In genomic region chr16:34538679-34539185, GRCm38 (mm10) we compare ENCODE assay signal across 22 mouse cellular contexts. TPM values are rescaled to one million over a fixed set of nuclear protein-coding genes. Genes with fewer than 3 reads are reported as not detected.
DNase-seq lines count a peak whose midpoint lies in the region; ATAC-seq lines count a peak whose summit lies in the region.
"Had no signal": no experiment of that assay in that cellular context is flagged by ENCODE, and none has a peak within 500 bp of the region (broad histone marks: within the 10 kb centered on the region; RNA-seq: fewer than 3 reads in every experiment).

No protein-coding gene starts in this region.

- no peak for DNase-seq in embryonic facial prominence, embryonic 14.5 days (ENCODE audit: low spot score)
- no peak for DNase-seq in embryonic facial prominence, embryonic 10.5 days (ENCODE audit: low spot score)
- no peak for DNase-seq in hindbrain, embryonic 11.5 days (ENCODE audit: low spot score)
- DNase-seq in neural tube, embryonic 10.5 days (ENCODE audit: extremely low spot score, low spot score) = no peak
- no peak for DNase-seq in cerebellum, adult 9-11 months
- no peak for DNase-seq in ovary, postnatal 36 days (ENCODE audit: low spot score)
- DNase-seq: adrenal gland, postnatal 36 days; cerebellum, adult 11-12 months; cerebellum, postnatal 14 days; heart, postnatal 4 days; kidney, adult 11 months; liver, embryonic 13.5 days; lung, adult 2 months; lung, postnatal 14 days; thymus, adult 18-20 months; thymus, postnatal 4 days had no signal

- H3K4me1 ChIP-seq in embryonic facial prominence, embryonic 14.5 days (ENCODE audit: control insufficient read depth, insufficient read depth, low read length) = peaks cover 11% of the 10 kb centered on the region; the same call in 1 of the 2 replicates
- peaks cover 45% of the 10 kb centered on the region for H3K4me1 ChIP-seq in embryonic facial prominence, embryonic 10.5 days
- peaks cover 34% of the 10 kb centered on the region for H3K4me1 ChIP-seq in hindbrain, embryonic 12.5 days
- no peaks in the 10 kb centered on the region for H3K4me1 ChIP-seq in hindbrain, embryonic 11.5 days (replicated peaks; ENCODE audit: control insufficient read depth, insufficient read depth, low read length)
- peaks cover 13% of the 10 kb centered on the region; the same call in 1 of the 2 replicates for H3K4me1 ChIP-seq in neural tube, embryonic 14.5 days (ENCODE audit: control insufficient read depth, insufficient read depth, low read length)

- no peak overlapping the region for H3K4me2 ChIP-seq in embryonic facial prominence, embryonic 14.5 days (ENCODE audit: low read depth, low read length)
- H3K4me2 ChIP-seq in hindbrain, embryonic 12.5 days (replicated peaks) = no peak overlapping the region
- H3K4me2 ChIP-seq in hindbrain, embryonic 11.5 days (replicated peaks; ENCODE audit: low read depth, low read length) = no peak overlapping the region
- H3K4me2 ChIP-seq in neural tube, embryonic 14.5 days (ENCODE audit: low read depth, low read length) = no peak overlapping the region
- H3K4me2 ChIP-seq: embryonic facial prominence, embryonic 12.5 days; liver, embryonic 13.5 days had no signal

- H3K27ac ChIP-seq in embryonic facial prominence, embryonic 14.5 days (replicated peaks; ENCODE audit: low read depth, low read length) = no peak overlapping the region
- H3K27ac ChIP-seq in embryonic facial prominence, embryonic 10.5 days (replicated peaks) = no peak overlapping the region
- no peak overlapping the region for H3K27ac ChIP-seq in hindbrain, embryonic 12.5 days
- no peak overlapping the region for H3K27ac ChIP-seq in hindbrain, embryonic 11.5 days (ENCODE audit: low read depth, low read length)
- no peak overlapping the region for H3K27ac ChIP-seq in neural tube, embryonic 14.5 days (ENCODE audit: low read depth, low read length)
- H3K27ac ChIP-seq: embryonic facial prominence, embryonic 12.5 days; kidney, postnatal 0 days; liver, embryonic 13.5 days had no signal

- no peaks in the 10 kb centered on the region for H3K9me3 ChIP-seq in embryonic facial prominence, embryonic 14.5 days (ENCODE audit: control insufficient read depth, low read length)
- H3K9me3 ChIP-seq in embryonic facial prominence, embryonic 10.5 days = 0 out of 2 replicates have a peak, but pooled peaks cover 3% of the 10 kb centered on the region
- H3K9me3 ChIP-seq in hindbrain, embryonic 12.5 days (replicated peaks) = 0 out of 2 replicates have a peak, but pooled peaks cover 5% of the 10 kb centered on the region
- no peaks in the 10 kb centered on the region for H3K9me3 ChIP-seq in hindbrain, embryonic 11.5 days (ENCODE audit: control insufficient read depth, low read length)
- H3K9me3 ChIP-seq in neural tube, embryonic 14.5 days (ENCODE audit: control insufficient read depth, low read length) = no peaks in the 10 kb centered on the region
- H3K9me3 ChIP-seq: embryonic facial prominence, embryonic 12.5 days; liver, embryonic 13.5 days had no signal

- no peaks in the 10 kb centered on the region for H3K27me3 ChIP-seq in embryonic facial prominence, embryonic 14.5 days (replicated peaks; ENCODE audit: control insufficient read depth, insufficient read depth, low read length)
- no peaks in the 10 kb centered on the region for H3K27me3 ChIP-seq in embryonic facial prominence, embryonic 10.5 days (replicated peaks; ENCODE audit: low read depth, poor library complexity, severe bottlenecking)
- H3K27me3 ChIP-seq in hindbrain, embryonic 12.5 days = no peaks in the 10 kb centered on the region
- no peaks in the 10 kb centered on the region for H3K27me3 ChIP-seq in hindbrain, embryonic 11.5 days (ENCODE audit: control insufficient read depth, insufficient read depth, low read length)
- no peaks in the 10 kb centered on the region for H3K27me3 ChIP-seq in neural tube, embryonic 14.5 days (ENCODE audit: control insufficient read depth, insufficient read depth, low read length)
- H3K27me3 ChIP-seq: embryonic facial prominence, embryonic 12.5 days; liver, embryonic 13.5 days had no signal

- 54% methylated on average over 5 of the region's 5 CpGs for WGBS in embryonic facial prominence, embryonic 14.5 days
- WGBS in embryonic facial prominence, embryonic 10.5 days = 66% methylated on average over 5 of the region's 5 CpGs
- WGBS in hindbrain, embryonic 12.5 days = 75% methylated on average over 5 of the region's 5 CpGs
- WGBS in hindbrain, embryonic 11.5 days = 78% methylated on average over 5 of the region's 5 CpGs
- WGBS in neural tube, embryonic 14.5 days = 64% methylated on average over 5 of the region's 5 CpGs

- peak; percentile 12; the same call in 1 of the 2 replicates for ATAC-seq in embryonic facial prominence, embryonic 14.5 days (ENCODE audit: low read depth)
- ATAC-seq in hindbrain, embryonic 12.5 days (ENCODE audit: low FRiP score) = peak; percentile 48; the same call in 1 of the 2 replicates
- no peak for ATAC-seq in hindbrain, embryonic 11.5 days (ENCODE audit: low FRiP score)
- 0 out of 2 replicates have a peak, but pooled peaks have one; percentile 25 for ATAC-seq in neural tube, embryonic 14.5 days (ENCODE audit: low read depth)

- no peak overlapping the region for H3K4me3 ChIP-seq in embryonic facial prominence, embryonic 14.5 days (ENCODE audit: low read depth, low read length)
- H3K4me3 ChIP-seq in embryonic facial prominence, embryonic 10.5 days = no peak overlapping the region
- no peak overlapping the region for H3K4me3 ChIP-seq in hindbrain, embryonic 12.5 days
- no peak overlapping the region for H3K4me3 ChIP-seq in hindbrain, embryonic 11.5 days (ENCODE audit: low read depth, low read length)
- no peak overlapping the region for H3K4me3 ChIP-seq in neural tube, embryonic 14.5 days (ENCODE audit: low read depth, low read length)
- H3K4me3 ChIP-seq: embryonic facial prominence, embryonic 12.5 days; erythroblast, embryonic 14.5 days; left cerebral cortex, adult 2 months; liver, embryonic 13.5 days had no signal

- no peak overlapping the region for H3K9ac ChIP-seq in embryonic facial prominence, embryonic 14.5 days (ENCODE audit: low read depth, low read length)
- no peak overlapping the region for H3K9ac ChIP-seq in hindbrain, embryonic 12.5 days
- no peak overlapping the region for H3K9ac ChIP-seq in hindbrain, embryonic 11.5 days (ENCODE audit: low read depth, low read length)
- no peak overlapping the region for H3K9ac ChIP-seq in neural tube, embryonic 14.5 days (replicated peaks; ENCODE audit: low read depth, low read length)
- H3K9ac ChIP-seq: embryonic facial prominence, embryonic 12.5 days; liver, embryonic 13.5 days had no signal

- H3K36me3 ChIP-seq in embryonic facial prominence, embryonic 14.5 days (ENCODE audit: control insufficient read depth, insufficient read depth, low read length) = 0 out of 2 replicates have a peak, but pooled peaks cover 9% of the 10 kb centered on the region
- H3K36me3 ChIP-seq in embryonic facial prominence, embryonic 10.5 days (replicated peaks) = peaks cover 14% of the 10 kb centered on the region
- H3K36me3 ChIP-seq in hindbrain, embryonic 12.5 days = peaks cover 7% of the 10 kb centered on the region; the same call in 1 of the 2 replicates
- no peaks in the 10 kb centered on the region for H3K36me3 ChIP-seq in hindbrain, embryonic 11.5 days (ENCODE audit: control insufficient read depth, insufficient read depth, low read length)
- no peaks in the 10 kb centered on the region for H3K36me3 ChIP-seq in neural tube, embryonic 14.5 days (ENCODE audit: control insufficient read depth, insufficient read depth, low read length)
- H3K36me3 ChIP-seq: liver, embryonic 13.5 days had no signal

RNA-seq across cellular contexts. Expression of gene Kalrn, which starts 34.6 kb away (rescaled TPM):
- 12.2 and 14.3 TPM in 2 replicates for polyA plus RNA-seq in embryonic facial prominence, embryonic 14.5 days (2014; fragmentation: Nextera tagmentation; extraction: Ambion mirVana)
- 12.9 and 14.8 TPM in 2 replicates for polyA plus RNA-seq in embryonic facial prominence, embryonic 10.5 days (2016; fragmentation: Nextera tagmentation; extraction: Ambion mirVana)
- polyA plus RNA-seq in hindbrain, embryonic 12.5 days (2016; fragmentation: Nextera tagmentation; extraction: Ambion mirVana) = 28.3 and 33.2 TPM in 2 replicates
- 20.8 and 25.6 TPM in 2 replicates for polyA plus RNA-seq in hindbrain, embryonic 11.5 days (2014; fragmentation: Nextera tagmentation; extraction: Ambion mirVana)
- 33.8 and 34.2 TPM in 2 replicates for polyA plus RNA-seq in neural tube, embryonic 14.5 days (2014; fragmentation: Nextera tagmentation; extraction: Ambion mirVana)
